Mouse (Mus musculus) ZHBTc4 (cell line): ENCODE measurements around the gene Crabp2.
"Not testable (repeated sequence)": the region's sequence is repeated elsewhere in the genome, so short reads cannot be mapped to it uniquely, and the experiment has no call there.

Source experiments
- DNase-seq: peaks from one replicate; pipeline ENCODE4 v3.0.0-alpha.2; 2011; ENCODE audit warnings: low read depth, low spot score

Gene Crabp2

DNA sequence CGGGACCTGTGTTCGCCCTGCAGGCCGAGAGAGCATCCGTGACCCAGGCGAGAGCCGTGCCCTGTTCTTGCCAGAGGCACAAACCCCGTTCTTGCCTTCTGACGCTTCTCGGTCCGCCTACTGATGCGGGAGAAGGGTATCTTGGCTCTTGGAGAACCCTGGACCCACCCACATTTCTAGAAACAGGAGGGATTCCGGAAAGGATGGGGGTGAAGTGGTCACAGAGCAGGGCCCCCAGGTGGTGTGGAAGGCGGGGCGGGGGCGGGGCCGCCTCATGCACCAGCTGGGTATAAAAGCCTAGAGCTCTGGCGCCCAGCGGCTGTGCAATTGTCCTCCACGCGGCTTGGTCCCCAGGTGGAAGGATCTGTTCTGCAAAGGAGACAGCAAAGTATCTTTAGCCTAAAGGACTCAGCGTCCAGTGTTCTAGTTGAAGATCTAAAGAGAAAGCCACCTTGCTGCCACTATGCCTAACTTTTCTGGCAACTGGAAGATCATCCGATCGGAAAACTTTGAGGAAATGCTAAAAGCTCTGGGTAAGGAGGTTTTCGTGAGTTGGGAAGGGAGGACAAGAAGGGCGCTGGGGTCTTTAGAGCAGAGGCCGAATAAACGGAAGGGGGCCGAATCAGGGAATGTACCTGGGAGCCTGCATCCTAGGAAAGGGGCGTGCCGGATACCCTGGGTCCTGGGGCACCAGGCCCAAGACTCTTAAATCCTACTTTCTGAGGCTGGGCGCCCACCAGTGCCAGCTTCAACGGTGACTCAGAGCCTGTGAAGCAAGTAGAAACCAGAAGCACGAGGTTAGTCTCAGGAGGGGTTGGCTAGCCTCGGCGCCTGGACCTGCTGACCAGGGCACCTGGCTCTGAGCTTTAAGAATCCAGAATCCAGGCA is at the start of gene Crabp2:
Crabp2 (plus strand) TSS at position 289 of the 888 bp plus-strand sequence.
- DNase-seq = peak; percentile 67

GRCm38 (mm10) chr3:87899266-87899665 is 49.2 kb upstream of the Crabp2 start:
- no peak for DNase-seq

DNA sequence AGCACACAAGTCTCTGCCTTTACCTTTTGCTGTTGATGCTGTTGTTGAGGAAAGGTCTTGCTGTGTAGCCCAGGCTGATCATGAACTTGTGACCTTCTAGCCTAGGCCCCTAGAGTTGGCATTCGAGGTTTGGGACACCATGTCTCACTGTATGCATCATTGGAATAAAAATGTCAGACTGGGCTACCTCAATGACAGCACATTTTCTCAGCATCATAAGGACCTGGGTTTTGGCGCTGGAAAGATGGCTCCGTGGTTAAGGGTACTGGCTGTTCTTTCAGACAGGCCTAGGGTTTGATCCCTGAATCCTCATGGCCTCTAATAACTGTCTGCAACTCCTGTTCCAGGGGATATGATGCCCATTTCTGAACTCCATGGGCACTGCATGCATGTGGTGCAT is 48.7 kb upstream of the Crabp2 start:
- no peak for DNase-seq

DNA sequence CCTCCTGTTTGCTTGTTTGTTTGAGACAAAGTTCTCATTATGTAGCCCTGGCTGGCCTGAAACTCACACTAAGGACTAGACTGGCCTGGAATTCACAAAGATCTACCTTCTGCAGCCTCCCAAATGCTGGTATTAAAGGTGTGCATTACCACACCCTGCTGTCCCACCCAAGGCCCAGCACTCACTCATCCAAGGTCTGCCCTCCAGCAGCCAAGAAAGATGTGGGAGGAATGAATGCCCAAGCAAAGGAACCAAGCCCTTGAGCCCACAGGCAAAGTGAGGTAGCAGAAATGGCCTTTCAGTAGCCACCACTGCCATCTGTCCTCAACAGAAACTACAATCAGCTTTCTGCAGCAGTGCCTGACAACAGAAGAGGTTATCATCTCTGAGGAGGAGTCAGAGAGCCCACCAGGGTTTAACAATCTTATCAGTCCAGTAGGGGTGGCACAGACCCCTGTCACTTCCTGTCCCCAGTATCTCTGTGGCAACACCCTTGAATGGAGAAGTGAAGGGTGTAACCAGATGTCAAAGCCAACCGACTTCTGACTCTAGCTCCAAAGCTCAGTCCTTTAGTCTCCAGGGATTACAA is 47.3 kb upstream of the Crabp2 start:
- no peak for DNase-seq

DNA sequence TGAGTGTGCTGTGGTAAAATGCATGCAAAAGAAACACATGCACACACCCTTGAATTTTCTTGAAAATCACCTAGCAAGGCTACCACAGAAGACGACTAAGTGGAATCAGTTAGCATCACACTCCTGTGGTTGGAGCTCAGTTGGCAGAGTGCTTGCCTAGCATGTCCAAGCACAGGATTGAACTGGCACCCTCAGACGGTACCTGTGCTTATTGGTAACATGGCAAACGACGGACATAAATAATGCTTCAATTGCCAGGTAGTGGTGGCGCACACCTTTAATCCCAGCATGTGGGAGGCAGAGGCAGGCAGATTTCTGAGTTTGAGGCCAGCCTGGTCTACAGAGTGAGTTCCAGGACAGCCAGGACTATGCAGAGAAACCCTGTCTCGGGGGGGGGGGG is 46.5 kb upstream of the Crabp2 start:
- DNase-seq = not testable (repeated sequence)

DNA sequence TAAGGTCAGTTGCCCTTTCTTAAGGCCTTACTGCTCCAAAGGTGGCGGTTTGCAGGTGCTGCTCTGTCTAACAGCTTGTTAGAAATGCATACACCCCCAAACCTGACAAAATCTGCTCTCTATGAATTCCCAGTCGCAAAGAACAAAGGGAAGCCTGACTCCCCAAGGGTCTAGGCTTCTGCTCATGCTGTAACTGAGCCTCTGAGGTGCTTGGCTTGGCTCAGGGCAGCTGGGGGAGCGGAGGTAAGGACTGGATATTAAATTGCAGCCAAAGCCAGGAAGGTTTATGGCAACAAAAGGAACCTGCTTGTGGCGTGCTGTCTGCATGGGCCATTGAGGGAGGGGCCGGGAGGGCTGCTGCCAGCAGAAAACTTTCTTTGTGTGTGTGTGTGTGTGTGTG is 44.6 kb upstream of the Crabp2 start:
- no peak for DNase-seq

- peak; percentile 99 for DNase-seq
These were observed 42.5 kb upstream of the Crabp2 start, which contains the start of gene Hdgf for GRCm38 (mm10) chr3:87905880-87906485. Gene Hdgf (plus strand): TSS chr3:87906321.

DNA sequence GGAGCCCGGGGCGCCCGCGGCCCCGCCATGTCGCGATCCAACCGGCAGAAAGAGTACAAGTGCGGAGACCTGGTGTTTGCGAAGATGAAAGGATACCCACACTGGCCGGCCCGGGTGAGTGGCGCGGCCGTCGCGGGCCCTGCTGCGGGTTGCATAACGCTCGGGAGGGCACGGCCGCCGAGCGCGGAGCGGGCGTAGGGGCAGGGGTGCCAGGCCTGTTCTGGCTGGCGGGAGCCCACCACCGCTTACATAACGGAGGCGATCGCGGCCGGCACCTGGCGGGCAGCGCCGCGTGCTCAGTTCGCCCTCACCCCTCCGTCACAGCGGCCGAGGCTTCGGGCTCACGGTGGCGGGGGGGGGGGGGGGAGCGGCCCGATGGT is 41.9 kb upstream of the Crabp2 start:
- peak; percentile 62 for DNase-seq

DNA sequence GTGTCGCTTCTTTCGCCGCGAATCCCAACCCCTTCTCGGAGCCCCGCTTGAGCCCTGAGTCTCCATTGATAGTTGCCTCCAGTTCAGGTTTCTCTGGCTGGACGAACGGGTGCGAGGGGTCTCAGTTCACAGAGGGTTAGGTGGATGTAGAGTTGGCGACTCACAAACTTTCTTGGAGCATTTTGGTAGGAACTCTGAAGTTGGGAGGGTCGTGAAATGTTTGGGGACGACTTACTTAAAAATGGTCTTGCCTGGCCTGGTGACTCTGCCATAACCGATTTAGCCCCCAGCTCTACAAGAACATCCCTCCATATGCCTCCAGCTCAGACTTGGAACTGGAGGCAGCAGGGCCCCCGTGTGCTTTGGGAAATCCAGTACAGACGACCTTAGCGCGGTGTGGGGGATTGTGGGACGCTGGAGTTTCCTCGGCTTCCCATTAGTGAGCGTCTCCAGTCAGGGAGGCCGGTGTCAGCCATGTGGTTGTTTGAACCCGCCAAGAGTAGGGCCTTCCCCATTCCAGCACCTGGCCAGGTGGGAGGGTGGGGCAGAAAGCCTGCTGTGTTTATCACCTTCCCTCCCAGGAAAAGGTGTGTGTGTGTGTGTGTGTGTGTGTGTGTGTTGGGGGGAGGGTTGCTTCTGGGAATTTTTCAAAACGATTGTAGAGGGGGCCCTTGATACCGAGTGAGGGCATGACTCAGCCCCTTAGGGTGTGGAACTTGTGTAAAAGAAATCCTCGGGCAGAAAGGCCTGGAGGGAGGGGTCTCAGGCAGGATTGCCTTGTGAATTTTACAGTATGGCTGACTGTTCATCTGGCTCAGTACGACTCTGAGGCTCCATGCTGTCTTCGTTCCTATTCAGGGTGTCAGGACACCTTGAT is 41.2 kb upstream of the Crabp2 start:
- DNase-seq = peak; percentile 70

- no peak for DNase-seq
These were observed 40.6 kb upstream of the Crabp2 start for GRCm38 (mm10) chr3:87907906-87908305.

- no peak for DNase-seq
These were observed 39.1 kb upstream of the Crabp2 start for GRCm38 (mm10) chr3:87909381-87909780.

DNA sequence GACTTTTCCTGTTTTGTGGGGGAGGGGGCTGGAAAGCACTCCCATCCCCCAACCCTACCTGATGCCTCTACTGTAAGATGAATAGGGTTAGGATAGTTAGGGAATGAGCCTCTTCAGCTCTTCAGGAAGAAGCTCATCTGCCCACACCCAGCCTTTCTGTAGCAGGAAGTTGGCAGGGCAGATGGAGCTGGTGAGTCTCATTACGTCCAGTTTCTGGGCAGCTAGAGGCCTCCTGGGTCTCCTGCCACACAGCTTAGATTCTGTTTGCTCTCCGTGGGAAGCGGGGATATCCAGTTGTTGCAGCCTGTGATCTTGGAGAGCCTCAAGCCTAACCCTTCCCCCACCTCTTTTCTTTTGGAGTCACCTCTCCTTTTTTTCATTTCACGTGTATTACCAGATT is 38.6 kb upstream of the Crabp2 start:
- DNase-seq = no peak

DNA sequence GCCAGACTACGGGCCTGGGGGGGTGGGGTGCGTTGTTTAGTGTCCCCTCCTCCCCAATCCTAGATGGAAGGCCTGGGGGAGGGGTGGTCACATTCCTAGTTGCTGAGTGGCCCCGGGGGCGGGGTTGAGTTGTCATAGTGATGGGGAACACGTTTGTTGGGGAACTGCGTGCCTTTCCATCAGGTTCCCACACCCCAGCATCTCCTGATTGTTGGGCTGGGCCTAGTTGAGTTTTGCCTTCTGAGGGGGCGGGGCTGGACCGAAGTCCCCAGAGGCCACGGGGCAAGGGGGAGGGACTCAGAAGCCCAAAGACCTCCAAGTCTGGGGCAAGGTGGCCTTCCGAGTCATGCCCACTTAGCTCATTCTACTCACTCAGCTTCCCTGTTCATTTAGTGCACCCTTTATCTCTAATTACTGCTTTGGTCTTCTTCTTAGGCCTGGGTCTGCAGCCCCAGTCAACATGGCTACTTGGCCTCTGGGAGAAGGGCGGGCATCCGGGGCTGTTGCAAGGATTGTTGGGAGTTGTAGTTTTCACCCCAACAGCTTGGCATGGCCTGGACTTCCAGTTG is 37.8 kb upstream of the Crabp2 start:
- peak; percentile 96 for DNase-seq

DNA sequence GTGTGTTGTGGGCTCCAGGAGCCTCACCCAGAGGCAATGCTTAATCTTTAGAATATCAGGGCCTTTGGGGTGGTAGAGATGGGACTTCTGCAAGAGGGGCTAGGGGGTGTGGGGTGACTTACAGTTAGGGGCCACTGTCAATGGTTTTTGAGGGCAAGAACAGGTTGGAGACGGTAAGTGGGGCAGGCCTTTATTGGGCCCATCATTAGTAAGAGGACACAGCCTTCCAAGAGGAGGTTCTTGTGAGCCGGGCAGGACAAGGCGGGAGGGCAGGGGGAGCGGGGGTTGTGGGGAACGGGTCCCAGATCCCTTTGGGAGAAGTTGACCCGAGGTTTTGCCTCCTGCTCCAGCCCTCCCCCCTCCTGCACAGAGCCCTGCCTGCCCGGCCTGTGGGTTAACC is 35.0 kb upstream of the Crabp2 start:
- DNase-seq = no peak

- no peak for DNase-seq
These were observed 34.6 kb upstream of the Crabp2 start for GRCm38 (mm10) chr3:87913891-87914290.

DNA sequence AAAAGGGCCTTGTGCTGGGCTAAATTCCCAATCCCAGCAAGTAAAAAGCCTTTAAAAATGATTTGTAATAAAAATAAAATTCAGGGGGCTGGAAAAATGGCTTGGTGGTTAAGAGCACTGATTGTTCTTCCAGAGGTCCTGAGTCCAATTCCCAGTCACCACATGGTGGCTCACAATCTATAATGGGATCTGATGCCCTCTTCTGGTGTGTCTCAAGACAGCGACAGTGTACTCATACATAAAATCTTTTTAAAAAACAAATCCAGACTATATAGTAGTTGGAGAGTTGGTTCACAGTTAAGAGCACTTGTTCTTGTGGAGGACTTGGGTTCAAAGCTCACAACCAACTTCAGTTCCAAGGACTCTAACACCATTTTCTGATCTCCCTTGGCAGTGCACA is 31.5 kb upstream of the Crabp2 start:
- no peak for DNase-seq

- no peak for DNase-seq
These were observed 29.9 kb upstream of the Crabp2 start for GRCm38 (mm10) chr3:87918551-87918950.

GRCm38 (mm10) chr3:87919336-87920108 is 28.9 kb upstream of the Crabp2 start, which contains the start of gene Mrpl24:
Gene Mrpl24 (plus strand): TSS chr3:87919506.
- DNase-seq = peak; percentile 95

GRCm38 (mm10) chr3:87920270-87920943 is 28.1 kb upstream of the Crabp2 start:
- no peak for DNase-seq

- DNase-seq = no peak
These were observed 23.5 kb upstream of the Crabp2 start for GRCm38 (mm10) chr3:87924996-87925395.
